Mouse (Mus musculus) lung, postnatal 4 days (tissue): ENCODE data around the gene Nrxn1.

Experiments used
- DNase-seq, 2 experiments: peaks; one replicate each; pipeline ENCODE4 v3.0.0; 2021

Gene Nrxn1

DNA sequence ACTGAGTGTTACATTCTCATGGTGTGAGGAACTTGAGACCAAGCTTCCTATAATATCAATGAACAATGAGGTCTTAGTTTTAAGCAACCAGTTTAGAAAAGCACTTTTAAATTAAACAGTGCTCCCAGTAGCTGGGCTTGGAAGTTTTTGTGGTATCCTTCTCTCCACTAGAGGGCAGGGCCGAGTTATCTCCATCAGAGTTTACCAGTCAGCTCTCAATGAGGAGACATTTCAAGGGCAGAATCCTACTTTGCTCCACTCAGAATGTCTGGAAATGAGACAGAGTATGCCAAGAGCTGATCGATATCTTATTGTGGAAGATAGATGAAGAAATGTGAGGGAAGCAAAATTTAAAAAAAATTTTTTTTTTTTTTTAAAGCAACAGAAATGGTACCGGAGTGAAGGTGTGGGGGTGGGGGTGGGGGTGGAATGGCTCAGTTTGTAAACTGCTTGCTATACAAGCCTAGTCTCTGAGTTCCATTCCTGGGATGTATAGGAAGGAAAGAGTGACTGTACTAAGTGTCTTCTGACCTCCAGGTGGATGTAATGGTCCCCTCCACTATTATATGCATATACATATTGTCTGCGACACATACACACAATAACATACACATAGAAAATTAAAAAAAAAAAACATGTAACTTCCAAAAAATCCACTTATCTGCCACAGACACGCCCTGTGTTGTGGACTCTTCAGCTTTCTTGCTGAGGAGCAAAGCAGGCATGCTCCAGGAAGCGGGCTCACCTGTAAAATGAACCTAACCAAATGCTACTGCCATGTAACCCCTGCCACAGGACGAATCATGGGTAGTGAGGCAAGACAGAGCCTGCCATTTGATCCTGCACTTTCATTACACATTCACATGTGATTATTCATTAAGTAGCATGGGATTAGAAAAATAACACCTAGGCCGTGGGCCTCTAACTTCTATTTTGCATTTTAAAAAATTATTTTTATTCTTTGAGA lies 283.4 kb downstream of the Nrxn1 start:
- peak in 1 of 2 experiments; percentile 27 for DNase-seq

DNA sequence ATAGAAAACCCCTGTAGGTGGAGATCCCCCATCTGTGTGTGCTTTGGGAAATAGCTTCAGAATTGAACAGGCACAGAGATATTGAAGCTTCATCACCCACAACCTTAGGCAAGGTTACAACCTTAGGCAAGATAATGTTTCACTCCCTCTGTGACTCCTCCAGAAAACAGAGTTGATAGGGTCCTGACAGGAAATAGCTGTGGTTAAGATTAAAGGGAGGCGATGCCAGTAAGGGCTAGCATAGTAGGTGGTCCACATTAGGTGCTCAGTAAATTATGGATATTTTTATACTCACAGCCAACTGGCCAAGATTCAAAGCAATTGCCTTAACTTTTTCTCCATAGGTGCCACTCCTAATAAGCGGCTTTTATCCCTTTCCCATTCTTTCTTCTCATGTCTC lies 284.6 kb downstream of the Nrxn1 start:
- no peak for DNase-seq

DNA sequence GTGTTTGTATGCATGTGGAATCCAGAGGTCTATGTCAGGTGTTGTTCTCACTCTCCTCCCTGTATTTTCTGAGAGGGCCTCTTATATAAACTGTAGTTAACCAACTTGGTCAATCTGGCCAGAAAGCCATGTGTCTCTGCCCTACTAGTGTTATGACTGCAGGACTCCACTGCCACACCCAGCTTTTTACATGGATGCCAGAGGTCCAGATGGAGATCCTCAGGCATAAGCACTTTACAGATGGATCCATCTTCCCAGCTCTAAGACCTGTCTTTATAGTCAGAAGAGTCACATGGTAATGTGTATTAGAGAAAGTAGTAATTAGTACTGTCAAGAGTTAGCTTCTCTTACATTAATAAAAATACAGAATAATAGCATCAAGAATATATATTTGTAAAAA lies 285.7 kb downstream of the Nrxn1 start:
- DNase-seq = no peak

DNA sequence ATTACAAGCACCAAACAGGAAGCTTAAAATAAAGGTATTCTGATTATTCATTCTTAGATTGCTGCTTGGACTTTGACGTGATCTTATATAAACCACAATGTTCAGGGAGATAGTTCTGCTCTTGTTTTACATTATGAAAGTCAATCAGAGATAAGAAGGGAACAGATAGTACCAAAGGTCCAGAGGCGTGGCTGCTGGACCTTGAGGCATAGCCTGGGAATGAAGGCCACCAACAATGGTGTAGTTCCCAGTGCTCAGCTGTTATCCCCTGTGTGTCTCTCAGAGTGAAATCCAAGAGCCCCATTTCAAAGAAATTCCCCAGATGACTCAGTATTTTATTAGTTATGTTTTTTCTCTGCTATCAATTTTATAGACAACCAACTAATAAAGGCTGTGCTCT lies 294.2 kb downstream of the Nrxn1 start:
- no peak for DNase-seq

DNA sequence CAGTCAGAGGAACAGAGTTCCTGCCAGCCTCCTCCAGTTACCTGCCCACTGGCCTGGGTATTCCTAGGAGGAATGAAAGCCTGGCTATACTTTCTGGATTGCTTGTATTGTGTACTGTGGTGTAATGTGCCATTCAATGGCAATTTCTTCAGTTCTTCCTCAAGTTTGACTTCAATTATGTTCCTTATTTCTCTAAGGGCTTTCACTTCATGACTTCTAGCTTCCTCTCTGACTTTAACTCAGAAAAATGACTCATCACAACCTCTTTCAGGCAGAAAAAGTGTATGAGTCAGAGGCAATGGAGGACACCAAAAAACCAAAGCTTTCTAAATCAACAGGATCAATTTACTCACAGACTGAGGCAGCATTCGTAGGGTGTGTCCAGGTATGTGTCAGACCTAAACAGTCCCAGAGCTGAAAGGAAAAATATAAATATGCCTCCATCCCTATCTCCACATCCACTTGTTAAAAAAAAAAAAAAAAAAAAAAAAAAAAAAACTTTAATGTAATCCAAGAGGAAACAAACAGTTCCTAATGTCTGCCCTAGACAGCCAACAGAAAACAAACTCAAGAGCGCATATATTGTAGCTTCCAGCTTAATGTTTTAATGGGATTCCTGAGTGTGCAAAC lies 295.1 kb downstream of the Nrxn1 start:
- DNase-seq = no peak

DNA sequence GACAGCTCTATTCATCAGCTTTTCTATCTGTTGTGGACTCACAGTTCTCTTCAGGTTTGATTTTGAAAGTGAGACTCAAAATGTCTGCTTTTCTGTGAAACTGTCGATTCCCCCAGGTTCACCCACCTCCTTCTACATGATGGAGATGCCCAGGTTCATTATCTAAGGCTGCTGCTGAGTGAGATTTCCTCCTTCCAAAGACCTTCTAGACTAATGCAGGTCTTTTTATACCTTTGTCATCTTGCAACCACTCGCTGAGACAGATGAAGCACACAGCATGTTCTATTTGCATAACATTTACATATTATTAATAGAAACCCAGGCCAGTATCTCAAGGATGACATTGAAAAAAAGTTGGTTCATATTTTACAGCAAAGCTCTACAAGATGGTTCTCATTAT lies 295.9 kb downstream of the Nrxn1 start:
- DNase-seq = no peak

DNA sequence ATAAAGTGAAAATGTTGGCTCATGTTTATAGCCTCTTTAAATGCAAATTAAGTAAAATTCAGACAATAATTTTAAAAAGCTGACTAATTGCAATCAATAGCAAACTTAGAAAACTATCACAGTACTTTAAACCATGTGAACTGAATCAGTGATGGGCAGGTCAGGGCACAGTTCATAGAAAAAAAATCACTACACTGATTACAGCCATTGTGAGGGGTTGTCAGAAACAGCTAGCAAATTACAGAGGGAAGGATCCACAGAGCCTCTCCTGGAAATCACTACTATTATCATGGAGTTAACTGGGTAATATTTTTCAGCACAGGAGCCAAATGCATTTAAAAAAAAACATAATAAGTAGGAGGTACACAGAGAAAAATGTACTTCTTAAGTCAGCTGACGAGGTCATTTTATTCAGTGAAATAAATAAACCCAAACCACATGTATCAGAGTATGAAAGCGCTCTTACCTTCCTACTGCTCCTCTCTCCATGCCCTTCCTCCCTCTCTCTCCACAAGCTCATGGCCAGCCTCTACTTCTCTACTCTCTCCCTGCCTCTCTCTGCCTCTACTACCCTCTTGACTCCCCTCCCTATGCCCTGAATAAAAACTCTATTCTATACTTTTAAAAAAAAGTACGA lies 304.3 kb downstream of the Nrxn1 start:
- DNase-seq = no peak

DNA sequence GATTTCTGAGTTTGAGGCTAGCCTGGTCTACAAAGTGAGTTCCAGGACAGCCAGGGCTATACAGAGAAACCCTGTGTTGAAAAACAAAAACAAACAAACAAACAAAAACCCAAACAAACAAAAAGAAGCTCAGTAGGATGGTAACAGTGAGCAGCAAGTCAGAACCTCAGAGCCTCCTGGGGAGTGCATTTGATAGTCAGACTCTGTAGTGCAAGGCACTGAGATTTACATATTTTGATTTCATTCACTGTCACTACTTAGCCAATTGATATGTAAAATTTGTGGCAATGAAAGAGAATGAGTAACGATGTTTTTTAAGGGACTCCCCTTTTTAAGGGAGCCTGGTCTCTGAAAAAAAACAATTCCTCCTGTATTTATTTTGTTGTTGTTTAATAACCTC lies 304.8 kb downstream of the Nrxn1 start:
- DNase-seq = no peak

DNA sequence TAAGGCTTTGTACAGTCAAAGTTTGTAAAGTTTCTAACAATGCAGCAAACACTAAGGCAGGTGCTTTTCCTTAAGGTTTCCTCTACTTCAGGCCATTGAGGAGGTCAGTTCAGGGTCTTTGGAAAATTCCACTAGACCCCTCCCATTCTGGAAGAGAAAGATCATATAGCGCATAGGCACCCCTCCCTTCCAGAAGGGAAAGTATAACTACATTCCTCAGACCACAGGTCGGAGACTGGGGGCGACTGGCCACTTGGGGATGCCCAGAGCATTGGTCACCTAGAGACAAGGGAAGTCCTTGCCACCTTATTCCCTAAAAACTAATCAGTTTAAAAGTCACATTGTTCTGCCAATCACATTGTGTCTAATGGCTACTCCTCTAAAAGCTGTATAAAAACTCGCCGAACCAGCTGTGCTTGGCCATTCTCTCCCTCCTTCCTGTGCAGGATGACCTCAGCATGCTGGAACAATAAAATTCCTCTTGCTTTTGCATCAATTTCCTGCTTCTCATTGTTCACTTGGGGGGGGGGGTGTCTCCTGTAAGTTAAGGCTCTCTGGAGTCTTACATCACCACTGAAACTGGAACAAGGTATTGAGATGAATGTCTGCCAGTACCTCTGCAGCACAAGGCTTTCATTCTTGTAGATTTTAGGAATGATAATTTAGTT lies 305.6 kb downstream of the Nrxn1 start:
- DNase-seq = no peak

DNA sequence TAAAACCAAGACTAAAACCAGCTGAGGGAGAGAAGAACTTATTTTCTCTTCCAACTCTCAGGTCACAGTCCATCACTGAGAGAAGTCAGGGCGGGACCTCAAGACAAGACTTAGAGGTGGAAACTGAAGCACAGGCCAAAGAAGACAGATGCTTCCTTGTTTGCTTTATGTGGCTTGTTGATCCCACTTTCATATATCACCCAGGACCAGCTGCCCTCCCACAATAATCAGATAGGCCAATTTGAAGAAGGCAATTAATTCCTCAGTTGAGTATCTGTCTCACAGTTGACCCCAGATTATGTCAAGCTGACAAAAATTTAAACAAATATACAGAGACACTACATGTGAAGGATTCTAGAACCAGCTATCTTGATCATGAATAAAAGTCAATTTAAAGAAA lies 312.4 kb downstream of the Nrxn1 start:
- DNase-seq = no peak

DNA sequence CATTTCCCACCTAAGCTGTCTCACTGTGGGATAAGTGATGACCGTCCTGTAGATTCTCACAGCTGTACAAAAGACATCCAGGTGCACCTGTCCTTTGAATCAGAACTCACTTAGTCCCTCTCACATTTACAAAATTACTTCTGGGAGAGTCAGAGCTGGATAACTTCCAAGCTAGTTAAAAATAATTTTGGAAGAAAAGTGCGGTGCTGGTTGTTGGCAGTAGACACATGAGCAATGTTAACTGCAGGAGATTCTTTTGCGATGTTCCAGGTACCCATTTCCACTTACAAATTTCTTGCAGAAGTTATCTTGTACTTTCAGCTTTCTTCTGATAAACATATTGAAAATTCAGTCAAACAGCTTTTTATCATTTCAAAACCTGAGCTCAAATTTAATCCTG lies 317.5 kb downstream of the Nrxn1 start:
- no peak for DNase-seq

DNA sequence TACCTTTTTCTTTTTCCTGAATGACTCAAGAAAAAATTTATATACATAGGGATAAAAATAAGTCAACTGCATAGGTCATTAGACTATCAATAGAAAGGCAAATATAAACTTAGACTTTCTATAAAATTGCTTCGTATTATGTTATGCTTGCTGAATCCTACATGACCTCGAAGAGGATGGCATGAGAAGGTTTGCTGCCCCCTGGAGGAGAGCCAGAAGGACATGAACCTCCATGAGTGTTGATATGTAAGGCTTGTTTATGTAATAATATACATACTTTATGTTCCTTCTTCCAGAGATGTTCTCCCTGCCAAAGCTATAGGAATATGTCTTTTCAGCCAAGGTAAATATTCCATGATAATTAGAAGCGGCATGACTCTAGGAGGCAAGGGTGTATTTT lies 319.6 kb downstream of the Nrxn1 start:
- DNase-seq = no peak

DNA sequence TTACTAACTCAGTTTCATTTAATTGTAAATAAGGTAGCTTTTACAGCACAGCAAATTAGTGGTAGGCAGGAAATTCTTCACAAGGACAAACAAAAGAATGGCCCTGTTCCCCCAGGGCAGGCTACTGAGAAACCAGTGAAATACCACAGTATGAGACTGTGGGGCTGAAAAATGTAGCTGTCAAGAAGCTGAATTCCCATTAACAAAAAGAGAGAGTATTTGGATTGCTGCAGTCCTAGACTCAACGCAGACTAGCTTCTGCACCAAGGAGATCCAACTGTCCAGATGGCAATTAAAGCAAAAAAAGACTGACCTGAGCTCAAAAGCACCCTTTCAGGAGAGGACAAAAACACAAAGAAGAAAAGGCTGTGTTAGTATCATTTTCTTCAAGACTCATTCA lies 324.7 kb downstream of the Nrxn1 start:
- DNase-seq = no peak

DNA sequence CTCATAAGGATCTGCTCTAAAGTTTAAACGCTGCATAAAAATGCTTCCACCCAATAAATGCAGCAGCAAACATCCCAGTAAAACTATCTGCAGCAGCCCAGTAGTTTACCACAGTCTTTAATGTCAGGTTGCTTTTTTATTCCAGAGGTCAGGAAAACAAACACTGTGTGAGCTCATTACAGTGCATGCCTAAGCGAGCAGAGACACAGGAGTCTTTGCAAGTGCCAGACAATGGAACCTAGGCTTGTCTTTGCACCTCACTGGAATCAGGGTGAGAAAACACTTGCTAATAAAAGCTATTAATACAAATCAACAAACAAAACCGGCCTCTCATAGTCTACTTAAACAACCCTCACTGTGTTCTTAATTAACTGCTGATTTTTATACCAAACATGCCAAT lies 365.7 kb downstream of the Nrxn1 start:
- DNase-seq = no peak

DNA sequence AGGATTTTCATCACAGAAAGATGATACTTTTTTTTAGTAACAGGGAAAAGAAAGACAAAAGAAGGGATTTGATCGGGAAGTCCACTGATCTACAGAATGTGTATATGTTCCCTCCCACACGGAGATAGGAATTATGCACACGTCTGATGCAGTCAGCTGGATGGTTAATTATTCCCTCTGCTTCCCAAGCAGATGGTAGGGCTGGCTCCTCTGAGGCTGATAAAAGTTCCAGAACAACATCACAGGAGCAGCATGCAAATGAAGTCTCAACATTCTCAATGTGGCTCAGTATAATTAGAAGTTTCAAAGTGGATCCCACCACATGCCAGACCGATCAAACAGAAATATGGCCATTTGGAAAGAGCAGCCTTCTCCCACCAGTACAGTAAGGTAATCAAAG lies 388.1 kb downstream of the Nrxn1 start:
- no peak for DNase-seq

DNA sequence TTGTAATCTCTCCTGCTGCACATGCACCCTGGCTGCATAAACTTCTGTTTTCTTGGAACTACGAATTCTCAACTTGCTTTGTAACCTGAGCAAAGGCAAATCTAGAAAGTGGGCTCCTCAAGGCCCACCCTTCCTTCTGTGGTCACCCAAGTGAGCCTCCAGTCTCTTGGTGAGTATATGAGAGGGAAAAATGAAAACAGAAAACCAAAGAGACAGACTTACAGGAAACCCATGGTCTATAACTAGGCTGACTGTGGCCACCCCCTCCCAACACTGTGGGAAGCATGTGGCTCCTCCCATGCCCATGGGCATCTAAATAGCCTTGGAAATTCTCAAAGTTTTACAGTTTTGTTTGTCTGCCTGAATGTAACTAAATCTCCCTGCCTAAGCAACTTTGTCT lies 390.2 kb downstream of the Nrxn1 start:
- no peak for DNase-seq

DNA sequence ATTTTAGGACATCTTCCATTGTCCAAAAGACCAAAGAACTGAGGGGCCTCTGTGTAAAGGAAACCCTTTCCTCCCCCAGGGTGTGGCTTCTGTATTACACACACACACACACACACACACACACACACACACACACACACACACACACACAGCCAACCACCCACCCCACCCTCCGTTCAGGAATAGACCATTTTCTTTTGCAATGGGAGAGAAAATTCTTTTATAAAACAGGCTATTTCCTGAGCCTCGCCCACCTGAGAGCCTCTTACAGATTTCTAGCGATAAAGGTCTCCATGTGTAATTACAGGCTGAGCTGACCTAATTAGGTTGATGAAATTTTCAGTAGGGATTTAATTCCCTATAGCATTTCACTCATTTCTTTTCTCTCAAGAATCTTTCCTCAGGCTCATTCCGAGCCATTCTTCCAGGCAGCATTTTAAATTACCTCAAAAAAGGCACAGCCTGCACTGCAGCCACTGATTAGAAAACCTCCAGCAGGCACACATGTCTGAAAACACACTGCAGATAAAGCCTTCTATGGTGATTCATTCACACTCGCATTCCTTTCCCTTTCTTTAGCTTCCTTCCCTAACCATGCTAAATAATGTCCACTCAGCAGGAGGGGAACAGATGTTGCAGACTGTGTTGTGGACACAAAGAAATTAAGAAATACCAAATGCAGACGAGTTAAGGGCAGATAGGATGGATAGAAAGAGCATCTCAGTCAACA lies 396.6 kb downstream of the Nrxn1 start:
- no peak for DNase-seq

DNA sequence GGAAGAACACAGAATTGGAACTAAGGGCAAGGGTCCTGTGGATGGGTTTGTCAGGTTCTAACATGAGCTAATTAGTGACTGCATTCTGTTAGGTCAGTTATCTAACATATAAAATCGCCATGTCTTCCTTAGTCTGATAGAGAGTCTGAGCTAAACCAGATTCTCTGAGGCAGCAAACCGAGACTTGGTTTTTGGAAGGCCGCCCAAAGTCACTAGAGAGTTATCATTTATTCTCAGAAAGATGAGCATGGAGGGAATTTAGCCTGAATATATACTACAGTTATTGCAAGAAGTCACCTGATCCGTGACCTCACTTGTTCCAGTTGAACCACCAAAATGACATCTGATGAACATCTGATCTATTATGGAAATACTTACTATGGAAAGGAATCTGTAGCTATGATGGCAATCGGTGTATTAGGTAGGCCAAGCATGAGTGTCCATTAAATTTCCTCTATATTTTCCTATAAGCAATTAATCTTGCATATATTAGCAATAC lies 397.7 kb downstream of the Nrxn1 start:
- DNase-seq = no peak

DNA sequence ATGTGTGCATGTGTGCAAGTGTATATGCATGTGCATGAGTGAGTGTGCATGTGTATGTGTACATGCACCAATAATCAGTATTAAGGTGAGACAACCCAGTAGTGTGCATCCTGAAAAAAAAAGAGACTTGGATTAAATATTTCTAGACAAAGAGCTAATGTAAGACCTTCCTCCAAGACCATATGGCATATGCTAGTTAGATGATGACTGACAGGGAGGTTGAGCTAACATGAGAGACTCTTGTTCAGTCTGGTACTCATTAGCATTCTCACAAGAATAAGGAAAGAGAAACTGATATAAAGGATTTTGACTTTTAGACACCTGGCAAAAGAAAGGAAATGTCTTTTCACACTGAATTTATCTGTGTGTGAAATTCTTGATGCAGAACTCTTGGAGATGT lies 408.7 kb downstream of the Nrxn1 start:
- no peak for DNase-seq

DNA sequence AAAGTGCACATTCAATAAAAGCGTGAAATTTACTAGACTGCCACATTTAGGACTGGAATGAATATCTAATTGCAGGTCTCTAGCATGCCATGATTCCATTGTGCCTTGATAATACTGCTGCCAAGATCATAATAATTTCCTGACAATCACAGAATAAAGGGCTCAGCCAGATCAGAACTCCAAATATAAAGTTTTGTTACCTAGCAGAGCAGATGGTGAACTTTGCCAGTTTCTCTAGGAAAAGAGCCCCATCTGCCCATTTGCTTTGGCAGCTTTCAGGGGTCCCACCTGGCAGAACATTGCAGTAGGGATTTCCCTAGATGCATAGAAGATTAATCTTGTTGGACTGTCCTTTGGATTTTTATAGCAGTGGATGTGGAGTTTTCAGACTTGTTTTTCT lies 411.9 kb downstream of the Nrxn1 start:
- DNase-seq = no peak

DNA sequence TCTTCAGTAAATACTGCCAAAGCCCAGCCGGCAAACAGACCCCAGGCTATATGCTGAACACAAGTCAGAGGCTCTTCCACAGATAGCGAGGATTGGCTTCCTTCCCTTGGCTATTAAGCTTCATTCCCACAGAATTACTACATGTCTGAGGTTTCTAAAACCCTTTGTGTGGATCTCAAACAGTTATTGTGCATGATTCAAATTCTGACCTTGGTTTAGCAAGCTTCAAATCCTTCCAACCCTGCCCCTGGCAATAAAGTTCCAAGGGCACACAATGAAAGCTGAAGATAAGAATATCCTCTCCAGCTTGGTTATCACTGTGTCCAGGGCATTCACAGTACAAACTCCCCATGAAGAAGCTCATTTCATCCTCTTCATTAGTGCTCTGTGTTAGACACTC lies 416.2 kb downstream of the Nrxn1 start:
- no peak for DNase-seq

DNA sequence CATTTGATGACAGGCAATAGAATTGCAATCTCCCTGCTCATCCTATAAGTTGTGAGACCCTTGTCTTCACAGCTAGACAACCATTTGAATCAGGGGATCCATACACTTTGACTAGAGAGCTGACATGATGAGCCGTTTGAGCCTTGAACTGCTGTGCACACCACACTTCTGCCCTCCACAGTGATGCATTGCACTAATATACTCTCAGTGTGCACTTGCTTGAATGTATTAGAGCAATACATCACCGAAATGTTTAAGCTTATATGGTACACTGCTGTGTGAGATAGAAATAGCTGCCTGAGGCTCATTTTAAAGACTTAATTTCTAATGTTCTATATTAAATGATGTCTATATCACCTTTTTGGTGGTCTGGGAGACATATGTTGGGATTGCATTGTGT lies 430.6 kb downstream of the Nrxn1 start:
- no peak for DNase-seq

DNA sequence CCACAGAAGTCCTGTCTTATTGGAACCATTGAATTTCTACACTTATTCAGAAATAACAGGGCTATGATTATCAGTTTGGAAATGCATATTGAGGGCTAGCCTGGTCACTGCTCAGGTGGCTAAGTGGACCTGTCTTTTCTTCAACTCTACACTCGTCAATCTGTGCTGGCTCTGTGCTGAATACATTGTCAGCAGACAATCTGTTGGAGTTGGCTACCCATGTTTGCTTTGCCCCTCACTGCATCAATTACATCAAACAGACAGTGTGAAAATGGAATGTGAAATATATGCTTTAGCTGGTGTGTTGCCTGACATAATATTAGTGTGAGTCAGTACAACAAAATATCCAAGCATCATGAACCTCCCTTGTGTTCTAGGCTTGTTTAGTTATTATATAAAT lies 438.4 kb downstream of the Nrxn1 start:
- no peak for DNase-seq
